8 mouse cellular contexts compared by ENCODE assay signal in genomic region chr1:65179634-65180249, GRCm38 (mm10). TPM values are rescaled to one million over a fixed set of nuclear protein-coding genes. Genes with fewer than 3 reads are reported as not detected.
DNase-seq lines count a peak whose midpoint lies in the region; ATAC-seq and TF ChIP-seq lines count a peak whose summit lies in the region.

No protein-coding gene starts in this region.

- TF ChIP-seq EP300 in MEL (IDR thresholded peaks at IDR 0.05; ENCODE audit: low read depth in 1 of 2, low read length in 2 of 2) = 0 out of 4 replicates have a peak, but pooled peaks of 1 of the 2 experiments have one; percentile 18

- H3K27me3 ChIP-seq in MEL (ENCODE audit: control insufficient read depth in 1 of 2, insufficient read depth in 2 of 2, low read length in 2 of 2) = no peaks in the 10 kb centered on the region
- no peaks in the 10 kb centered on the region for H3K27me3 ChIP-seq in intestine, postnatal 0 days (replicated peaks; ENCODE audit: control insufficient read depth, insufficient read depth, low read length)
- H3K27me3 ChIP-seq in midbrain, postnatal 0 days (ENCODE audit: insufficient read depth, low read length) = no peaks in the 10 kb centered on the region

- peak overlapping the region; percentile 78 to 87 for H3K4me3 ChIP-seq in MEL (ENCODE audit: control insufficient read depth in 1 of 2, insufficient read depth in 1 of 2, low read depth in 2 of 2, low read length in 2 of 2)
- H3K4me3 ChIP-seq in intestine, postnatal 0 days (ENCODE audit: low read depth, low read length) = peak overlapping the region; percentile 71
- H3K4me3 ChIP-seq in midbrain, postnatal 0 days (ENCODE audit: low read depth, low read length) = peak overlapping the region; percentile 65

- H3K4me2 ChIP-seq in intestine, postnatal 0 days (replicated peaks; ENCODE audit: low read depth) = peak overlapping the region; percentile 81
- peak overlapping the region; percentile 68 for H3K4me2 ChIP-seq in midbrain, postnatal 0 days (ENCODE audit: low read depth, low read length, poor library complexity, severe bottlenecking)

- H3K4me1 ChIP-seq in MEL (ENCODE audit: control insufficient read depth in 1 of 2, insufficient read depth in 2 of 2, low read length in 2 of 2) = peaks cover 8 to 9% of the 10 kb centered on the region in 2 experiments
- H3K4me1 ChIP-seq in intestine, postnatal 0 days (replicated peaks; ENCODE audit: control insufficient read depth, insufficient read depth, low read length) = 0 out of 2 replicates have a peak, but pooled peaks cover 3% of the 10 kb centered on the region
- peaks cover 9% of the 10 kb centered on the region; the same call in 1 of the 2 replicates for H3K4me1 ChIP-seq in midbrain, postnatal 0 days (ENCODE audit: insufficient read depth, low read length)

- peak overlapping the region; percentile 35; the same call in 1 of the 2 replicates for H3K27ac ChIP-seq in MEL (ENCODE audit: control insufficient read depth, low read depth, low read length)
- H3K27ac ChIP-seq in intestine, postnatal 0 days (ENCODE audit: low read depth, low read length) = peak overlapping the region; percentile 97
- H3K27ac ChIP-seq in midbrain, postnatal 0 days (ENCODE audit: low read depth, low read length) = peak overlapping the region; percentile 81

- ATAC-seq in intestine, postnatal 0 days = no peak
- no peak for ATAC-seq in midbrain, postnatal 0 days (ENCODE audit: low FRiP score)

- no peaks in the 10 kb centered on the region for H3K9me3 ChIP-seq in MEL (replicated peaks; ENCODE audit: insufficient read depth, low read length)
- no peaks in the 10 kb centered on the region for H3K9me3 ChIP-seq in intestine, postnatal 0 days (ENCODE audit: control insufficient read depth)
- no peaks in the 10 kb centered on the region for H3K9me3 ChIP-seq in midbrain, postnatal 0 days (ENCODE audit: low read length)

- peak; percentile 46 to 79 (median 77) for TF ChIP-seq CTCF in MEL (IDR thresholded peaks at IDR 0.05 in 2 of 3, conservative IDR thresholded peaks at IDR 0.05 in 1 of 3; ENCODE audit: control insufficient read depth in 1 of 3, insufficient read depth in 1 of 3, low read depth in 2 of 3, low read length in 3 of 3, poor library complexity in 1 of 3, severe bottlenecking in 1 of 3)
- TF ChIP-seq CTCF in intestine, postnatal 0 days (IDR thresholded peaks at IDR 0.05; ENCODE audit: low read depth) = peak; percentile 89
- peak; percentile 89 for TF ChIP-seq CTCF in midbrain, postnatal 0 days (IDR thresholded peaks at IDR 0.05)

- peak; percentile 19 for DNase-seq in 3134 (ENCODE audit: extremely low read depth, insufficient read length, low spot score)
- DNase-seq in MEL (ENCODE audit: low read depth, low spot score) = peak; percentile 92
- DNase-seq in cerebellum, postnatal 25 days = peak; percentile 29 to 77
- DNase-seq in gastrocnemius, postnatal 10 days = peak; percentile 60
- peak; percentile 67 for DNase-seq in liver
- DNase-seq in midbrain, postnatal 0 days (ENCODE audit: low spot score) = peak; percentile 87
- peak; percentile 47 for DNase-seq in telencephalon, adult 2 months (ENCODE audit: low read depth, low spot score)

- peak; percentile 40 for TF ChIP-seq RAD21 in MEL (IDR thresholded peaks at IDR 0.05; ENCODE audit: low read depth, low read length)

- peaks cover 0 to 28% of the 10 kb centered on the region in 2 experiments; a peak in 2 of 4 replicates for H3K36me3 ChIP-seq in MEL (ENCODE audit: control insufficient read depth in 1 of 2, insufficient read depth in 2 of 2, low read length in 2 of 2)
- H3K36me3 ChIP-seq in intestine, postnatal 0 days (ENCODE audit: control insufficient read depth, insufficient read depth) = peaks cover under 1% of the 10 kb centered on the region; the same call in 1 of the 2 replicates
- no peaks in the 10 kb centered on the region for H3K36me3 ChIP-seq in midbrain, postnatal 0 days (ENCODE audit: insufficient read depth, low read length)

- no peak for TF ChIP-seq POLR2A in MEL (IDR thresholded peaks at IDR 0.05; ENCODE audit: control insufficient read depth in 1 of 2, insufficient read depth in 1 of 2, low read depth in 1 of 2, low read length in 2 of 2, poor library complexity in 1 of 2)

- H3K79me2 ChIP-seq in MEL (ENCODE audit: control insufficient read depth, insufficient read depth, low read length, poor library complexity) = no peaks in the 10 kb centered on the region; the same call in 1 of the 2 replicates

- WGBS in intestine, postnatal 0 days = 5% methylated on average over 11 of the region's 11 CpGs
- WGBS in midbrain, postnatal 0 days = 3% methylated on average over 11 of the region's 11 CpGs

- H3K9ac ChIP-seq in MEL (ENCODE audit: control insufficient read depth, low read depth, low read length, poor library complexity, severe bottlenecking) = peak overlapping the region; percentile 53
- H3K9ac ChIP-seq in intestine, postnatal 0 days (ENCODE audit: low read depth, low read length) = peak overlapping the region; percentile 64
- H3K9ac ChIP-seq in midbrain, postnatal 0 days (replicated peaks; ENCODE audit: low read length, poor library complexity, severe bottlenecking) = peak overlapping the region; percentile 69; the same call in 1 of the 2 replicates

TF ChIP-seq in MEL, 35 proteins besides CTCF, POLR2A, EP300 and RAD21 (continues in another document):
- TF ChIP-seq GATA1 (IDR thresholded peaks at IDR 0.05; ENCODE audit: low read depth, low read length) (peak; percentile 54), ZNF384 (IDR thresholded peaks at IDR 0.05; ENCODE audit: low read depth, low read length) (no peak), SMC3 (IDR thresholded peaks at IDR 0.05; ENCODE audit: low read depth, low read length) (peak; percentile 46), ELF1 (IDR thresholded peaks at IDR 0.05; ENCODE audit: low read depth, low read length) (no peak), POLR2AphosphoS5 (IDR thresholded peaks at IDR 0.05; ENCODE audit: borderline replicate concordance, low read depth, low read length) (no peak), TCF12 (IDR thresholded peaks at IDR 0.05; ENCODE audit: low read depth, low read length) (no peak), TAL1 (IDR thresholded peaks at IDR 0.05; ENCODE audit: low read length) (no peak), MXI1 (IDR thresholded peaks at IDR 0.05; ENCODE audit: low read depth, low read length) (peak; percentile 26; the same call in 1 of the 2 replicates), TBP (IDR thresholded peaks at IDR 0.05; ENCODE audit: low read depth, low read length) (no peak), GABPA (IDR thresholded peaks at IDR 0.05; ENCODE audit: low read depth, low read length) (no peak), UBTF (IDR thresholded peaks at IDR 0.05; ENCODE audit: borderline replicate concordance, insufficient read depth, low read depth, low read length) (no peak), CHD1 (IDR thresholded peaks at IDR 0.05; ENCODE audit: low read depth, low read length) (no peak), E2F4 (IDR thresholded peaks at IDR 0.05; ENCODE audit: borderline replicate concordance, low read depth, low read length) (no peak), USF1 (IDR thresholded peaks at IDR 0.05; ENCODE audit: low read depth, low read length) (0 out of 2 replicates have a peak, but pooled peaks have one; percentile 10), SIN3A (IDR thresholded peaks at IDR 0.05; ENCODE audit: low read length) (peak; percentile 78), NELFE (IDR thresholded peaks at IDR 0.05; ENCODE audit: low read depth, low read length) (no peak), POLR2AphosphoS2 (IDR thresholded peaks at IDR 0.05; ENCODE audit: low read length) (no peak), RCOR1 (IDR thresholded peaks at IDR 0.05; ENCODE audit: low read depth, low read length) (no peak), KAT2A (conservative IDR thresholded peaks at IDR 0.05; ENCODE audit: low read depth, low read length) (no peak), ZC3H11A (IDR thresholded peaks at IDR 0.05; ENCODE audit: low read depth, low read length) (no peak), USF2 (IDR thresholded peaks at IDR 0.05; ENCODE audit: borderline replicate concordance in 1 of 2, insufficient read depth in 1 of 2, low read depth in 1 of 2, low read length in 2 of 2) (no peak), HCFC1 (IDR thresholded peaks at IDR 0.05; ENCODE audit: low read depth, low read length) (peak; percentile 50; the same call in 1 of the 2 replicates), ZMIZ1 (IDR thresholded peaks at IDR 0.05; ENCODE audit: low read depth, low read length) (no peak), MAX (IDR thresholded peaks at IDR 0.05; ENCODE audit: low read length) (no peak), MYC (IDR thresholded peaks at IDR 0.05; ENCODE audit: low read depth, low read length) (peak; percentile 64; the same call in 1 of the 2 replicates), MYB (IDR thresholded peaks at IDR 0.05; ENCODE audit: low read depth, low read length) (no peak)

RNA-seq across cellular contexts. Expression of gene Idh1, which starts 6.6 kb away (rescaled TPM):
- total RNA-seq in MEL (2012; rRNA removed) = 19.3 and 26.8 TPM in 2 replicates
- polyA plus RNA-seq in MEL (2012; ENCODE audit: insufficient read depth in 1 of 2, insufficient read length in 2 of 2, low read depth in 1 of 2, low replicate concordance in 2 of 2, missing spikeins in 1 of 2) = 10 to 100 TPM in 1 of 2 experiments, not detected in 1; 26.7 TPM
- 10 to 100 TPM; 40.7 to 40.9 TPM for total RNA-seq in gastrocnemius, postnatal 10 days (2021)
- 254 and 260 TPM in 2 replicates for polyA plus RNA-seq in intestine, postnatal 0 days (2015; fragmentation: Nextera tagmentation; extraction: Ambion mirVana)
- total RNA-seq in midbrain, postnatal 0 days (2014; rRNA removed) = 240 and 332 TPM in 2 replicates
- 408 and 416 TPM in 2 replicates for polyA plus RNA-seq in midbrain, postnatal 0 days (2015; fragmentation: Nextera tagmentation; extraction: Ambion mirVana)

RNA-seq across cellular contexts. Expression of gene Pikfyve, which starts 6.7 kb away (rescaled TPM):
- total RNA-seq in MEL (2012; rRNA removed) = 13.3 and 14.7 TPM in 2 replicates
- polyA plus RNA-seq in MEL (2012; ENCODE audit: insufficient read depth in 1 of 2, insufficient read length in 2 of 2, low read depth in 1 of 2, low replicate concordance in 2 of 2, missing spikeins in 1 of 2) = 10 to 100 TPM in 1 of 2 experiments, not detected in 1; 11.5 TPM
- 10 to 100 TPM in 1 of 2 experiments, 1 to 10 TPM in 1; 8.9 to 12.7 TPM for total RNA-seq in gastrocnemius, postnatal 10 days (2021)
- polyA plus RNA-seq in intestine, postnatal 0 days (2015; fragmentation: Nextera tagmentation; extraction: Ambion mirVana) = 6.7 TPM in 2 replicates
- total RNA-seq in midbrain, postnatal 0 days (2014; rRNA removed) = 30.1 and 39.6 TPM in 2 replicates
- polyA plus RNA-seq in midbrain, postnatal 0 days (2015; fragmentation: Nextera tagmentation; extraction: Ambion mirVana) = 7.7 and 10.4 TPM in 2 replicates

RNA-seq across cellular contexts. Expression of gene D630023F18Rik, which starts 56.7 kb away (rescaled TPM):
- not detected in 2 replicates for total RNA-seq in MEL (2012; rRNA removed)
- not detected for polyA plus RNA-seq in MEL (2012; ENCODE audit: insufficient read depth in 1 of 2, insufficient read length in 2 of 2, low read depth in 1 of 2, low replicate concordance in 2 of 2, missing spikeins in 1 of 2)
- not detected for total RNA-seq in gastrocnemius, postnatal 10 days (2021)
- polyA plus RNA-seq in intestine, postnatal 0 days (2015; fragmentation: Nextera tagmentation; extraction: Ambion mirVana) = 0.26 and 0.56 TPM in 2 replicates
- 4.2 and 8.4 TPM in 2 replicates for total RNA-seq in midbrain, postnatal 0 days (2014; rRNA removed)
- 8.8 and 9.7 TPM in 2 replicates for polyA plus RNA-seq in midbrain, postnatal 0 days (2015; fragmentation: Nextera tagmentation; extraction: Ambion mirVana)

Comparison
In these comparisons a context has a peak if more than half of its experiments do, and no peak if none do; other contexts are left out.
1. DNase-seq: peak in every context shown above with its lines; median percentile 92 in MEL; 87 in midbrain, postnatal 0 days; 67 in liver; 60 in gastrocnemius, postnatal 10 days; 53 in cerebellum, postnatal 25 days; 47 in telencephalon, adult 2 months; 19 in 3134.
2. H3K27ac ChIP-seq: peak in every context shown above with its lines; median percentile 97 in intestine, postnatal 0 days; 81 in midbrain, postnatal 0 days; 35 in MEL.